Mouse (Mus musculus): ENCODE measurements around the gene Vdr. TPM values are rescaled to one million over a fixed set of nuclear protein-coding genes. Genes with fewer than 3 reads are reported as not detected.

The Vdr gene
- polyA plus RNA-seq, 1 experiment from 2014 or later = 1.0 TPM

GRCm38 (mm10) chr15:97839473-97839872, 71.0 kb downstream of the Vdr start:
- Histone ChIP-seq H3K4me1 (peaks cover 36% of the 10 kb centered on the region), H3K4me3 (no peak overlapping the region), H3K36me3 (no peaks in the 10 kb centered on the region), H3K9me3 (replicated peaks) (no peaks in the 10 kb centered on the region), H3K27ac (replicated peaks) (no peak overlapping the region), H3K27me3 (ENCODE audit: low read depth, poor library complexity, severe bottlenecking) (0 out of 2 replicates have a peak, but pooled peaks cover 7% of the 10 kb centered on the region)
- no peak for DNase-seq (ENCODE audit: low spot score)
- 65% methylated on average over 4 of the region's 4 CpGs for WGBS

GRCm38 (mm10) chr15:97839012-97839411, 71.4 kb downstream of the Vdr start:
- Histone ChIP-seq H3K36me3 (no peaks in the 10 kb centered on the region), H3K4me1 (peaks cover 36% of the 10 kb centered on the region), H3K4me3 (no peak overlapping the region), H3K27ac (replicated peaks) (no peak overlapping the region), H3K27me3 (ENCODE audit: low read depth, poor library complexity, severe bottlenecking) (peaks cover 10% of the 10 kb centered on the region), H3K9me3 (replicated peaks) (no peaks in the 10 kb centered on the region)
- DNase-seq (ENCODE audit: low spot score) = no peak
- 88% methylated on average over 2 of the region's 2 CpGs for WGBS

- no peak overlapping the region for H3K27ac ChIP-seq (replicated peaks)
- H3K36me3 ChIP-seq = no peaks in the 10 kb centered on the region
- no peaks in the 10 kb centered on the region for H3K9me3 ChIP-seq (replicated peaks)
- peaks cover 16% of the 10 kb centered on the region for H3K27me3 ChIP-seq (ENCODE audit: low read depth, poor library complexity, severe bottlenecking)
- no peak for DNase-seq (ENCODE audit: low spot score)
- H3K4me1 ChIP-seq = peaks cover 39% of the 10 kb centered on the region
- 76% methylated on average over 4 of the region's 4 CpGs for WGBS
- H3K4me3 ChIP-seq = no peak overlapping the region
Measured at GRCm38 (mm10) chr15:97838395-97838794, 72.0 kb downstream of the Vdr start.

GRCm38 (mm10) chr15:97837491-97838061, 72.9 kb downstream of the Vdr start:
- Histone ChIP-seq H3K4me1 (peaks cover 47% of the 10 kb centered on the region), H3K27ac (replicated peaks) (peak overlapping the region; percentile 39; the same call in 1 of the 2 replicates), H3K9me3 (replicated peaks) (no peaks in the 10 kb centered on the region), H3K27me3 (ENCODE audit: low read depth, poor library complexity, severe bottlenecking) (peaks cover 24% of the 10 kb centered on the region), H3K4me3 (no peak overlapping the region), H3K36me3 (no peaks in the 10 kb centered on the region)
- WGBS = 33% methylated on average over 8 of the region's 8 CpGs
- DNase-seq (ENCODE audit: low spot score) = no peak

- H3K27me3 ChIP-seq (ENCODE audit: low read depth, poor library complexity, severe bottlenecking) = peaks cover 26% of the 10 kb centered on the region
- no peak overlapping the region for H3K27ac ChIP-seq (replicated peaks)
- DNase-seq (ENCODE audit: low spot score) = no peak
- peaks cover 54% of the 10 kb centered on the region for H3K4me1 ChIP-seq
- H3K36me3 ChIP-seq = no peaks in the 10 kb centered on the region
- H3K9me3 ChIP-seq (replicated peaks) = no peaks in the 10 kb centered on the region
- H3K4me3 ChIP-seq = no peak overlapping the region
- WGBS = 73% methylated on average over 8 of the region's 8 CpGs
Measured at GRCm38 (mm10) chr15:97836894-97837247, 73.6 kb downstream of the Vdr start.

- H3K27ac ChIP-seq (replicated peaks) = peak overlapping the region; percentile 19; the same call in 1 of the 2 replicates
- H3K4me3 ChIP-seq = no peak overlapping the region
- no peaks in the 10 kb centered on the region for H3K36me3 ChIP-seq
- H3K4me1 ChIP-seq = peaks cover 57% of the 10 kb centered on the region
- DNase-seq (ENCODE audit: low spot score) = no peak
- H3K27me3 ChIP-seq (ENCODE audit: low read depth, poor library complexity, severe bottlenecking) = peaks cover 26% of the 10 kb centered on the region
- 55% methylated on average over 17 of the region's 17 CpGs for WGBS
- H3K9me3 ChIP-seq (replicated peaks) = no peaks in the 10 kb centered on the region
Measured at GRCm38 (mm10) chr15:97836153-97836893, 74.1 kb downstream of the Vdr start.

- H3K4me1 ChIP-seq = peaks cover 69% of the 10 kb centered on the region
- no peak for DNase-seq (ENCODE audit: low spot score)
- H3K27me3 ChIP-seq (ENCODE audit: low read depth, poor library complexity, severe bottlenecking) = peaks cover 26% of the 10 kb centered on the region
- no peak overlapping the region for H3K27ac ChIP-seq (replicated peaks)
- 51% methylated on average over 9 of the region's 9 CpGs for WGBS
- H3K9me3 ChIP-seq (replicated peaks) = no peaks in the 10 kb centered on the region
- no peaks in the 10 kb centered on the region for H3K36me3 ChIP-seq
- H3K4me3 ChIP-seq = peak overlapping the region; percentile 95; the same call in 1 of the 2 replicates
Measured at GRCm38 (mm10) chr15:97832764-97833479, 77.5 kb downstream of the Vdr start.

- Histone ChIP-seq H3K27ac (replicated peaks) (peak overlapping the region; percentile 100), H3K9me3 (replicated peaks) (no peaks in the 10 kb centered on the region), H3K4me3 (peak overlapping the region; percentile 95), H3K27me3 (ENCODE audit: low read depth, poor library complexity, severe bottlenecking) (peaks cover 26% of the 10 kb centered on the region), H3K36me3 (no peaks in the 10 kb centered on the region), H3K4me1 (peaks cover 64% of the 10 kb centered on the region)
- 3% methylated on average over 10 of the region's 10 CpGs for WGBS
- peak; percentile 47 for DNase-seq (ENCODE audit: low spot score)
Measured at GRCm38 (mm10) chr15:97831987-97832640, 78.3 kb downstream of the Vdr start.

GRCm38 (mm10) chr15:97831242-97831986, 79.0 kb downstream of the Vdr start:
- peak overlapping the region; percentile 95 for H3K4me3 ChIP-seq
- no peaks in the 10 kb centered on the region; the same call in 1 of the 2 replicates for H3K36me3 ChIP-seq
- H3K4me1 ChIP-seq = peaks cover 67% of the 10 kb centered on the region
- under 1% methylated on average over 71 of the region's 84 CpGs for WGBS
- DNase-seq (ENCODE audit: low spot score) = peak; percentile 86
- H3K27me3 ChIP-seq (ENCODE audit: low read depth, poor library complexity, severe bottlenecking) = peaks cover 30% of the 10 kb centered on the region
- peak overlapping the region; percentile 100 for H3K27ac ChIP-seq (replicated peaks)
- no peaks in the 10 kb centered on the region for H3K9me3 ChIP-seq (replicated peaks)

- under 1% methylated on average over 39 of the region's 39 CpGs for WGBS
- Histone ChIP-seq H3K27me3 (ENCODE audit: low read depth, poor library complexity, severe bottlenecking) (peaks cover 33% of the 10 kb centered on the region), H3K27ac (replicated peaks) (peak overlapping the region; percentile 100), H3K9me3 (replicated peaks) (no peaks in the 10 kb centered on the region), H3K36me3 (peaks cover under 1% of the 10 kb centered on the region; the same call in 1 of the 2 replicates), H3K4me3 (peak overlapping the region; percentile 95), H3K4me1 (peaks cover 68% of the 10 kb centered on the region)
- peak; percentile 65 for DNase-seq (ENCODE audit: low spot score)
Measured at GRCm38 (mm10) chr15:97830788-97831241, 79.6 kb downstream of the Vdr start.

GRCm38 (mm10) chr15:97830253-97830787, 80.1 kb downstream of the Vdr start:
- H3K4me1 ChIP-seq = peaks cover 73% of the 10 kb centered on the region
- peaks cover 3% of the 10 kb centered on the region; the same call in 1 of the 2 replicates for H3K36me3 ChIP-seq
- H3K9me3 ChIP-seq (replicated peaks) = no peaks in the 10 kb centered on the region
- peak overlapping the region; percentile 100 for H3K27ac ChIP-seq (replicated peaks)
- H3K4me3 ChIP-seq = peak overlapping the region; percentile 95
- peak; percentile 38 for DNase-seq (ENCODE audit: low spot score)
- WGBS = 9% methylated on average over 12 of the region's 12 CpGs
- H3K27me3 ChIP-seq (ENCODE audit: low read depth, poor library complexity, severe bottlenecking) = peaks cover 38% of the 10 kb centered on the region

Measured in midbrain, embryonic 10.5 days (tissue).